Mouse (Mus musculus) cerebellum, adult 2 months (tissue): Measurements from ENCODE around the gene Srr.

ENCODE experiments used
- CTCF ChIP-seq: fragments of 200-500 bp; IDR thresholded peaks from 2 replicates; pipeline ENCODE4 v1.5.1; 2011; ENCODE audit warnings: low read depth, mild to moderate bottlenecking, control low read depth, low read length, moderate library complexity, borderline replicate concordance; ENCODE audit not compliant: insufficient read depth
- POLR2A ChIP-seq: fragments of 200-500 bp; IDR thresholded peaks from 2 replicates; pipeline ENCODE4 v1.6.1; 2011; ENCODE audit warnings: low read length, control low read depth, borderline replicate concordance; ENCODE audit not compliant: insufficient read depth

DNA sequence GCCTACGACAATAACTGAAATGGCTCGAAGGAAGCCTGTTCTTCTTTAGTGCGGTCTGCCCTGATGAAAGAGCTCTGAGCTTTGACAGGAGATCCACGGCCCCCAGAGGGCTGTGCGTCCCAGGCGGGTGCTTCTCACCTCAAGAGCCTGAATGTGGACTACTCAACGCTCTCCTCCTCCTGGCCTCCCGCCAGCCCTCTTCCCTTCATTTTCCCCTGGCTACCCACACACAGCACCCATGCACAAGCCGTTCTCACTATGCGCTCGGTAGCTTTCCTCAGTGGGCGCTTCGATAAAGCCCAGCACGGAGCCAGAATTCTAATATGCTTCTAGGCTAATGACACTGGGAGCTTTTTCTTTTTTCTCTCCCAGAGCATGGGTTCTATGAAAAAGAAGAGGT is 43.8 kb downstream of the Srr start:
- no peak for TF ChIP-seq CTCF
- TF ChIP-seq POLR2A: no peak
